Mouse (Mus musculus): ENCODE results near the gene Gpc5. TPM values are rescaled to one million over a fixed set of nuclear protein-coding genes. Genes with fewer than 3 reads are reported as not detected.

Gpc5 gene
- polyA plus RNA-seq, 1 experiment from 2014 or later: 0.81 TPM

- Histone ChIP-seq H3K36me3 (replicated peaks) (no peaks in the 10 kb centered on the region), H3K27ac (no peak overlapping the region), H3K4me3 (no peak overlapping the region), H3K27me3 (ENCODE audit: poor library complexity, severe bottlenecking) (no peaks in the 10 kb centered on the region), H3K9me3 (no peaks in the 10 kb centered on the region), H3K4me1 (no peaks in the 10 kb centered on the region)
- WGBS: 86% methylated on average over 3 of the region's 3 CpGs
- no peak for DNase-seq (ENCODE audit: extremely low spot score, low spot score)
Observed at GRCm38 (mm10) chr14:115869127-115869526, 777.1 kb downstream of the Gpc5 start.

GRCm38 (mm10) chr14:115976062-115976461 lies 884.0 kb downstream of the Gpc5 start:
- no peaks in the 10 kb centered on the region for H3K27me3 ChIP-seq (ENCODE audit: poor library complexity, severe bottlenecking)
- no peak overlapping the region for H3K4me3 ChIP-seq
- no peak overlapping the region for H3K27ac ChIP-seq
- H3K9me3 ChIP-seq: no peaks in the 10 kb centered on the region
- no peaks in the 10 kb centered on the region for H3K36me3 ChIP-seq (replicated peaks)
- 95% methylated on average over 1 of the region's 1 CpGs for WGBS
- no peaks in the 10 kb centered on the region for H3K4me1 ChIP-seq
- DNase-seq (ENCODE audit: extremely low spot score, low spot score): no peak

DNA sequence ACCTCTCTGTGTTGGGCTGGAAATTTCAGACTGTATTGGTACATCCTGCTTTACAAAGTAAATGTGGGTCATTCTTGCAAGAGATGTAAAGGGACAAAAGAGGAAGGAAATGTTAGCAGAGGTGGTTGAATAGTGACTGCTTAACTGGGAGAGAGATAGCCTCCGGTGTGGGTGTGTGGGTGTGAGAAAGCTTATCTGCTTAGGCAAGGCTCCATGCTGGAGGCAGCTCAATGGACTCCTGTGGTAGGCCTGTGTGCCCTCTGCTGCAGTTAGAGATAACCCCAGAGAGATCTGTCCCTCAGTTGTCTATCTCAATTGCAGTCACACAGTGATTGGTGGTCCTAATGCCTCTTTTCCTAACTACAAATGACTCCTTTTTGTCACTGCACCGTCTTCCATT lies 887.2 kb downstream of the Gpc5 start:
- Histone ChIP-seq H3K9me3 (no peaks in the 10 kb centered on the region), H3K27ac (no peak overlapping the region), H3K4me1 (no peaks in the 10 kb centered on the region), H3K36me3 (replicated peaks) (no peaks in the 10 kb centered on the region), H3K4me3 (no peak overlapping the region), H3K27me3 (ENCODE audit: poor library complexity, severe bottlenecking) (no peaks in the 10 kb centered on the region)
- 75% methylated on average over 2 of the region's 2 CpGs for WGBS
- no peak for DNase-seq (ENCODE audit: extremely low spot score, low spot score)

DNA sequence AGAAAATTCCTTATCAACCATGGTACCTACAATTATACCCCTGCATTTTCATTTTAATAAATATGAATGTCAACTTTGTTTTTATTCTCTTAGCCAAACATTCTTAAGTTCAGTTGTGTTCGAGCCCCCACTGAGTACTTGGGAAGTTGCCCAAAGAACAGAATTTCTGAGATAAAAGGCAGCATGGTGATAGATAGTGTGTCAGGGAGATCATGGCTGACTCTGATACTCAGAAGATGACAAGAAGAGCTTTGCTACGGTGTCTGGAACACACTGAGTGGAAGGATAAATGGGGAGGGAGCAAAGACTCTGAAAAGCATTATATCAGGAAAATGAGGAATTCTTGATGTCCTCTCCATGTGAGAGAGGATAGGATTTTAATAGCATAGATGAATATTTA lies 898.7 kb downstream of the Gpc5 start:
- no peak for DNase-seq (ENCODE audit: extremely low spot score, low spot score)
- Histone ChIP-seq H3K4me1 (no peaks in the 10 kb centered on the region), H3K36me3 (replicated peaks) (no peaks in the 10 kb centered on the region), H3K9me3 (no peaks in the 10 kb centered on the region), H3K4me3 (no peak overlapping the region), H3K27ac (no peak overlapping the region), H3K27me3 (ENCODE audit: poor library complexity, severe bottlenecking) (no peaks in the 10 kb centered on the region)
- 84% methylated on average over 2 of the region's 2 CpGs for WGBS

DNA sequence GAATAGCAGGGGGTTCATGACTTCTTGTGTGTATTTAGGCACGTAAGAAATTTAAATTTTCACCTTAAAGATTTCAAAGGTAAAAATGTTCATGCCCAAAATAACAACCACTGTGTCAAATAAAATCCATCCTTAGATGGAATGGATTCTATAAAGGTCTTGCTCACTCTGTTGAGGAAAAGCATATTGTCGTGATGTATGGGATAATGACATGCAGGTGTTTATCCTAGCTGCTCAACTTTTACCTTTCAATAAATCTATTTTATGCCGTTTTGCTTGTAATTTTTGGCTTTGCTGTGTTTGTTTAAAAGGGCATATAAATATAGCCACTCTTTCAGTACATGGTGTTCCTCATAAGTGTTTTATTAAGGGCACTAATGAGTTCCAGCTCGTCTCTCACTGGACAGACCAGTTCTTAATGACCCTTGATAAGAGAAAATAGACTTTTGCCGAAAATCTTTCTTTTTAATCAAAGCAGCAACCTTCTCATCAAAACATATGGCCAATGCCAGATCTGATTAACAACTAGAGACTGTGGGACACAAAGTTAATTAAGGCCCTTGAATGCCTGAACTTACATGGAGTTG lies 901.6 kb downstream of the Gpc5 start:
- H3K27me3 ChIP-seq (ENCODE audit: poor library complexity, severe bottlenecking): no peaks in the 10 kb centered on the region
- H3K4me3 ChIP-seq: no peak overlapping the region
- H3K4me1 ChIP-seq: no peaks in the 10 kb centered on the region
- no peaks in the 10 kb centered on the region for H3K36me3 ChIP-seq (replicated peaks)
- no peak for DNase-seq (ENCODE audit: extremely low spot score, low spot score)
- no peaks in the 10 kb centered on the region for H3K9me3 ChIP-seq
- H3K27ac ChIP-seq: no peak overlapping the region
- WGBS: 65% methylated on average over 5 of the region's 5 CpGs

DNA sequence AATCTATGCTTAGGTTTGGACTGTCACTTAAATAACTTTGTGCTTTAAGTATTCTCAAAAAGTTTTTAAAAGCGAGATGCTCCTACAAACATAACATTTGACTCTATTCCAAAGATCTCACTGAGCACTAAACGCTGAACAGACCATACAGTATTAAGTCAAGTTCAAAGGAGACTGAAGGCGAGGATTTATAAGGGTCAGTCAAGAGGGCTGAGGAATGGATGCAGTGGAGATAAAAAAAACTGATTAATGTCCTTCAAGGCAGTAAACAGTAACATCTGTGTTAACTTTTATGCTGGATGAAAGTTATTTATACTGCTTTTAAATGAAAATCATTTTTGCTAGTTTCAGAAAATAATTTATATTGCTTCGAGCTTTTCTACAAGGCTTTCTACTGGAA lies 906.9 kb downstream of the Gpc5 start:
- Histone ChIP-seq H3K4me1 (no peaks in the 10 kb centered on the region), H3K27ac (no peak overlapping the region), H3K4me3 (no peak overlapping the region), H3K27me3 (ENCODE audit: poor library complexity, severe bottlenecking) (no peaks in the 10 kb centered on the region), H3K9me3 (no peaks in the 10 kb centered on the region), H3K36me3 (replicated peaks) (no peaks in the 10 kb centered on the region)
- DNase-seq (ENCODE audit: extremely low spot score, low spot score): no peak
- WGBS: 82% methylated on average over 4 of the region's 4 CpGs

DNA sequence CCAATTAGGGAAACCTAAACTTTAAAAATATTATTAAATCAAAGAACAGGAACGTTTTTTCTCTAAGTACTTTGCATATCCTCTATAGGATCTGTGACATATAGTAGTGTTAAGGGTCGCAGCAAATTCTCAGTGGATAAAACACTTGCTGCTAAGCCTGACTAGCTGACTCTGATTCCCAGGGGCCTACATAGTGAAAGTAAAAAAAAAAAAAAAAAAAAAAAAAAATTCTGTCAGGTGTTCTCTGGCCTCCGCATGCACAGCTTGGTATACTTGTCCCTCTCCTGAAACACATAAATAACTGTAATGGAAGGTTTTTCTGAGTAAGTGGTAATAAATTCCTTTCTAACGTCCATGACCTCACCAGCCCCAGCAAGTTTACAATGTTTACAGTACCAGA lies 995.0 kb downstream of the Gpc5 start:
- Histone ChIP-seq H3K9me3 (no peaks in the 10 kb centered on the region), H3K27me3 (ENCODE audit: poor library complexity, severe bottlenecking) (no peaks in the 10 kb centered on the region), H3K36me3 (replicated peaks) (no peaks in the 10 kb centered on the region), H3K27ac (no peak overlapping the region), H3K4me3 (no peak overlapping the region), H3K4me1 (no peaks in the 10 kb centered on the region)
- WGBS: 82% methylated on average over 4 of the region's 4 CpGs
- DNase-seq (ENCODE audit: extremely low spot score, low spot score): no peak

DNA sequence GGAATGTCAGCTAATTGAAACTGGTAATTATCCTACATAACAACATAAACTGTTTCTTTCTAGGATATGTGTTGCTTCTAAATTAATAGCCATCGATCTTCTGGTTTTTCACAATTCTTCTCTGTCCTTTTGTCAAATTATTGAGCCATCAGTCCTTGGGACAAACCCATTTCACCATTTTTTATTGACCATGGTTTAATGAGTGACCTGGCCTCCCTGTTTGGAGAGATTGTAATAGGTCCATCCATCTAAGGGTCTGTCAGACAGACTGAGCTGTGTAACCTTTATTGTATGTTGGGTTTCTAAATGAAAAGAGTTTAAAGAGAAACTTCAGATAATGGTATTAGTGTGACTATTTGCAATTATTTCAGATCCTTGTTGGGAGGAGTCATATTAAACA lies 1035.9 kb downstream of the Gpc5 start:
- Histone ChIP-seq H3K27me3 (ENCODE audit: poor library complexity, severe bottlenecking) (no peaks in the 10 kb centered on the region), H3K9me3 (no peaks in the 10 kb centered on the region), H3K4me3 (no peak overlapping the region), H3K36me3 (replicated peaks) (no peaks in the 10 kb centered on the region), H3K4me1 (no peaks in the 10 kb centered on the region), H3K27ac (no peak overlapping the region)
- WGBS: 81% methylated on average over 1 of the region's 1 CpGs
- DNase-seq (ENCODE audit: extremely low spot score, low spot score): no peak

- no peak overlapping the region for H3K27ac ChIP-seq
- 43% methylated on average over 5 of the region's 5 CpGs for WGBS
- H3K36me3 ChIP-seq (replicated peaks): no peaks in the 10 kb centered on the region
- H3K4me3 ChIP-seq: no peak overlapping the region
- no peaks in the 10 kb centered on the region for H3K9me3 ChIP-seq
- DNase-seq (ENCODE audit: extremely low spot score, low spot score): no peak
- peaks cover 8% of the 10 kb centered on the region; the same call in 1 of the 2 replicates for H3K4me1 ChIP-seq
- H3K27me3 ChIP-seq (ENCODE audit: poor library complexity, severe bottlenecking): no peaks in the 10 kb centered on the region
Observed at GRCm38 (mm10) chr14:116137330-116137729, 1045.3 kb downstream of the Gpc5 start.

GRCm38 (mm10) chr14:116137772-116138171 lies 1045.8 kb downstream of the Gpc5 start:
- DNase-seq (ENCODE audit: extremely low spot score, low spot score): no peak
- no peaks in the 10 kb centered on the region for H3K9me3 ChIP-seq
- H3K27ac ChIP-seq: no peak overlapping the region
- no peaks in the 10 kb centered on the region for H3K27me3 ChIP-seq (ENCODE audit: poor library complexity, severe bottlenecking)
- no peak overlapping the region for H3K4me3 ChIP-seq
- H3K36me3 ChIP-seq (replicated peaks): no peaks in the 10 kb centered on the region
- WGBS: 88% methylated on average over 1 of the region's 1 CpGs
- H3K4me1 ChIP-seq: peaks cover 8% of the 10 kb centered on the region; the same call in 1 of the 2 replicates

GRCm38 (mm10) chr14:116162586-116162985 lies 1070.6 kb downstream of the Gpc5 start:
- Histone ChIP-seq H3K4me1 (no peaks in the 10 kb centered on the region), H3K4me3 (no peak overlapping the region), H3K27me3 (ENCODE audit: poor library complexity, severe bottlenecking) (no peaks in the 10 kb centered on the region), H3K9me3 (no peaks in the 10 kb centered on the region), H3K36me3 (replicated peaks) (no peaks in the 10 kb centered on the region), H3K27ac (no peak overlapping the region)
- no peak for DNase-seq (ENCODE audit: extremely low spot score, low spot score)
- 73% methylated on average over 2 of the region's 2 CpGs for WGBS

GRCm38 (mm10) chr14:116167401-116167800 lies 1075.4 kb downstream of the Gpc5 start:
- Histone ChIP-seq H3K36me3 (replicated peaks) (no peaks in the 10 kb centered on the region), H3K4me3 (no peak overlapping the region), H3K27ac (no peak overlapping the region), H3K27me3 (ENCODE audit: poor library complexity, severe bottlenecking) (no peaks in the 10 kb centered on the region), H3K4me1 (no peaks in the 10 kb centered on the region), H3K9me3 (no peaks in the 10 kb centered on the region)
- no peak for DNase-seq (ENCODE audit: extremely low spot score, low spot score)

DNA sequence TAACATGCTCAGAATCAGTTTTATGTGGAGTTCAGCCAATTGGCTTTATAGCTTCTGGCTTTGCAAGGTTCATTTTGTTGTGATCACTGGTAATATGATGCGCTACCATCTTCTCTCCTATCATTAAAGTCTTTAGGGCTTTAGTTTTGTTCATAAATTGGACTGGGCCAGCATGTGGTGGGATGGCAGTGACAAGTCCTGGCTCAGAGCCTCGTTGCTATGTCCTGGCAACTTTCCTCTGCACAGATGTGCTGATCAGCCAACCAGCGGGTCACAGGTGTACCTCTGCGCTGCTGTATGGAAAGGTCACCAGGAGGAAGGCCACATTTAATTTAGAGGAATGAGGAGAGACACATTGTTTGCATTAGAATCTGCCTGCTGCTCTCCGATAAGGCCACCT lies 1077.1 kb downstream of the Gpc5 start:
- 77% methylated on average over 5 of the region's 5 CpGs for WGBS
- no peaks in the 10 kb centered on the region for H3K4me1 ChIP-seq
- no peak overlapping the region for H3K4me3 ChIP-seq
- no peak overlapping the region for H3K27ac ChIP-seq
- no peaks in the 10 kb centered on the region for H3K9me3 ChIP-seq
- DNase-seq (ENCODE audit: extremely low spot score, low spot score): no peak
- H3K27me3 ChIP-seq (ENCODE audit: poor library complexity, severe bottlenecking): no peaks in the 10 kb centered on the region
- H3K36me3 ChIP-seq (replicated peaks): no peaks in the 10 kb centered on the region

DNA sequence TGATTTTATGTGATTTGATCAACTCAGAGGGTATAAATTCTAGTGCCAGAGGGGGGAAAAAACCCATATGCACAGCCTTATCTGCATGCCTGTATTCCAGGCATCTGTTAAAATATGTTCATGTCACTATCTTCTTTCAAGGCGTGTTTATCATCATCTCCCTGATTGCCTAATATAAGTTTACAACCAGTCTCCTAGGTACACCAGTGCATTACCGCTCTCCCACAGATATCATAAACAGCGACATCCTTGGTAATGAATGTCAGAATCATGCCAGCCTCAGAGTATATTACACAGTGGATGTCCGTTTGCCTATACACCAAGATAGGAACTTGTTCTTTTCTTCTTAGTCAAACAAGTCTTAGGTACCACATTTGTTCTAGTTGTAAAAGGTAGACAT lies 1095.0 kb downstream of the Gpc5 start:
- no peaks in the 10 kb centered on the region for H3K36me3 ChIP-seq (replicated peaks)
- 95% methylated on average over 4 of the region's 4 CpGs for WGBS
- no peak for DNase-seq (ENCODE audit: extremely low spot score, low spot score)

More for the DNA sequence above, 1095.0 kb downstream of the Gpc5 start:
- no peak overlapping the region for H3K4me3 ChIP-seq
- H3K27me3 ChIP-seq (ENCODE audit: poor library complexity, severe bottlenecking): no peaks in the 10 kb centered on the region
- no peaks in the 10 kb centered on the region for H3K9me3 ChIP-seq
- H3K4me1 ChIP-seq: no peaks in the 10 kb centered on the region
- no peak overlapping the region for H3K27ac ChIP-seq
